Mouse (Mus musculus) CH12.LX (cell line): ENCODE data around the gene Gjc1. TPM values are rescaled to one million over a fixed set of nuclear protein-coding genes. Genes with fewer than 3 reads are reported as not detected.

Experiments
- DNase-seq: peaks from one replicate; pipeline ENCODE4 v3.0.0-alpha.2; 2013; ENCODE audit errors: extremely low read depth
- H3K27ac ChIP-seq: 2 replicates; pipeline ENCODE4 v1.5.1; 2012; ENCODE audit warnings: low read depth, mild to moderate bottlenecking, control low read depth, moderate library complexity; ENCODE audit not compliant: insufficient read depth
- H3K27me3 ChIP-seq: replicated peaks from 2 replicates; pipeline ENCODE3; 2012; ENCODE audit warnings: inconsistent platforms
- H3K36me3 ChIP-seq, 2 experiments: replicated peaks in 1 of 2; 2 replicates each; pipeline versions ENCODE3 to v1.6.1; 2012; ENCODE audit warnings: inconsistent platforms in 1 of 2, low read length in 1 of 2, mild to moderate bottlenecking in 1 of 2, mixed read lengths in 1 of 2, moderate library complexity in 1 of 2; ENCODE audit not compliant: control insufficient read depth in 1 of 2, insufficient read depth in 1 of 2
- H3K4me1 ChIP-seq, 2 experiments: 2 replicates each; pipeline ENCODE4 v1.6.1; 2012; ENCODE audit warnings: inconsistent platforms in 1 of 2, moderate library complexity in 1 of 2; ENCODE audit not compliant: insufficient read depth in 2 of 2, control insufficient read depth in 1 of 2
- H3K4me2 ChIP-seq: 2 replicates; pipeline ENCODE4 v1.6.1; 2012; ENCODE audit warnings: low read depth, mild to moderate bottlenecking, control low read depth; ENCODE audit not compliant: poor library complexity, insufficient read depth, severe bottlenecking
- H3K4me3 ChIP-seq, 3 experiments: fragments of 150-350 bp in 1 of 3; sonication (generic) in 1 of 3; replicated peaks in 1 of 3; 2 replicates each; pipeline versions ENCODE3 to v1.5.1; 2011 to 2012; ENCODE audit warnings: low read depth in 2 of 3, low read length in 2 of 3, mild to moderate bottlenecking in 2 of 3, moderate library complexity in 2 of 3, control low read depth in 1 of 3, improper control_type of control experiment in 1 of 3, inconsistent platforms in 1 of 3, mixed read lengths in 1 of 3; ENCODE audit not compliant: poor library complexity in 1 of 3
- H3K79me2 ChIP-seq: replicated peaks from 2 replicates; pipeline ENCODE4 v1.6.1; 2012; ENCODE audit warnings: mild to moderate bottlenecking, moderate library complexity; ENCODE audit not compliant: control insufficient read depth, poor library complexity, insufficient read depth, severe bottlenecking; ENCODE audit errors: extremely low read depth
- H3K9ac ChIP-seq: 2 replicates; pipeline ENCODE4 v1.6.1; 2012; ENCODE audit warnings: low read depth, mild to moderate bottlenecking, control low read depth, moderate library complexity; ENCODE audit not compliant: insufficient read depth
- H3K9me3 ChIP-seq: replicated peaks from 2 replicates; pipeline ENCODE3; 2012; ENCODE audit warnings: low read length, inconsistent platforms, mixed read lengths
- BHLHE40 ChIP-seq: IDR thresholded peaks from 2 replicates; pipeline ENCODE4 v1.6.1; 2011; ENCODE audit warnings: mild to moderate bottlenecking, low read depth, low read length, improper control_type of control experiment
- CHD2 ChIP-seq: IDR thresholded peaks from 2 replicates; pipeline ENCODE4 v1.6.1; 2011; ENCODE audit warnings: low read length, improper control_type of control experiment
- CTCF ChIP-seq, 2 experiments: IDR thresholded peaks in 1 of 2; conservative IDR thresholded peaks in 1 of 2; 2 replicates each; pipeline ENCODE4 v1.5.1; 2011 to 2012; ENCODE audit warnings: low read depth in 2 of 2, low read length in 2 of 2, improper control_type of control experiment in 1 of 2, inconsistent platforms in 1 of 2, mild to moderate bottlenecking in 1 of 2, moderate library complexity in 1 of 2
- ELF1 ChIP-seq: IDR thresholded peaks from 2 replicates; pipeline ENCODE4 v1.6.1; 2014; ENCODE audit warnings: low read depth, mild to moderate bottlenecking, inconsistent platforms, low read length, improper control_type of control experiment
- EP300 ChIP-seq: IDR thresholded peaks from 2 replicates; pipeline ENCODE4 v1.6.1; 2011; ENCODE audit warnings: low read length, improper control_type of control experiment
- GABPA ChIP-seq: IDR thresholded peaks from 2 replicates; pipeline ENCODE4 v1.6.1; 2012; ENCODE audit warnings: low read depth, low read length, improper control_type of control experiment, inconsistent platforms; ENCODE audit not compliant: insufficient replicate concordance
- HCFC1 ChIP-seq: IDR thresholded peaks from 2 replicates; pipeline ENCODE4 v1.6.1; 2012; ENCODE audit warnings: low read depth, mild to moderate bottlenecking, inconsistent platforms, low read length, improper control_type of control experiment
- IRF4 ChIP-seq: IDR thresholded peaks from 2 replicates; pipeline ENCODE4 v1.6.1; 2014; ENCODE audit warnings: low read depth, mild to moderate bottlenecking, inconsistent platforms, low read length, improper control_type of control experiment
- JUN ChIP-seq: IDR thresholded peaks from 2 replicates; pipeline ENCODE4 v1.6.1; 2011; ENCODE audit warnings: low read depth, mild to moderate bottlenecking, low read length, improper control_type of control experiment, moderate library complexity; ENCODE audit not compliant: insufficient read depth
- JUND ChIP-seq: conservative IDR thresholded peaks from 2 replicates; pipeline ENCODE4 v1.6.1; 2011; ENCODE audit warnings: low read depth, low read length, improper control_type of control experiment
- MEF2A ChIP-seq: IDR thresholded peaks from 2 replicates; pipeline ENCODE4 v1.6.1; 2014; ENCODE audit warnings: low read depth, mild to moderate bottlenecking, inconsistent platforms, low read length, improper control_type of control experiment, borderline replicate concordance
- PAX5 ChIP-seq: IDR thresholded peaks from 2 replicates; pipeline ENCODE4 v1.6.1; 2012; ENCODE audit warnings: low read length, inconsistent platforms, mixed read lengths
- POLR2A ChIP-seq: IDR thresholded peaks from 2 replicates; pipeline ENCODE4 v1.6.1; 2011; ENCODE audit warnings: low read depth, mild to moderate bottlenecking, improper control_type of control experiment, low read length
- RAD21 ChIP-seq: IDR thresholded peaks from 2 replicates; pipeline ENCODE4 v1.6.1; 2011; ENCODE audit warnings: low read depth, mild to moderate bottlenecking, low read length, improper control_type of control experiment, moderate library complexity
- SMC3 ChIP-seq: IDR thresholded peaks from 2 replicates; pipeline ENCODE4 v1.6.1; 2011; ENCODE audit warnings: low read depth, low read length, improper control_type of control experiment
- TCF12 ChIP-seq: IDR thresholded peaks from 2 replicates; pipeline ENCODE4 v1.6.1; 2014; ENCODE audit warnings: low read depth, mild to moderate bottlenecking, inconsistent platforms, low read length, improper control_type of control experiment
- USF2 ChIP-seq: conservative IDR thresholded peaks from 2 replicates; pipeline ENCODE4 v1.6.1; 2011; ENCODE audit warnings: low read depth, low read length, improper control_type of control experiment
- ZKSCAN1 ChIP-seq: IDR thresholded peaks from 2 replicates; pipeline ENCODE4 v1.6.1; 2012; ENCODE audit warnings: low read depth, inconsistent platforms, low read length, improper control_type of control experiment, borderline replicate concordance
- ZMIZ1 ChIP-seq: IDR thresholded peaks from 2 replicates; pipeline ENCODE4 v1.6.1; 2012; ENCODE audit warnings: low read depth, mild to moderate bottlenecking, inconsistent platforms, low read length, improper control_type of control experiment
- ZNF384 ChIP-seq: IDR thresholded peaks from 2 replicates; pipeline ENCODE4 v1.6.1; 2012; ENCODE audit warnings: low read depth, low read length, improper control_type of control experiment, inconsistent platforms
- dilution Hi-C: fragments of 300-500 bp; cut with MboI; formaldehyde crosslinking; loops from 2 replicates; pipeline ENCODE4 v1.14.3; 2020; ENCODE audit warnings: low sequenced_read_pairs; ENCODE audit not compliant: extremely low pct_unique_long_range_greater_than_20kb, extremely low pct_ligation_motif_present
- in situ Hi-C: fragments of 300-500 bp; cut with MboI; formaldehyde crosslinking; loops from 3 replicates; pipeline ENCODE4 v1.14.3; 2019; ENCODE audit warnings: low sequenced_read_pairs, low pct_ligation_motif_present, low pct_unique_long_range_greater_than_20kb, mixed read lengths
- polyA plus RNA-seq: library from polyadenylated mRNA; unstranded; fragments of >175 nt; gene quantifications from 2 replicates; pipeline ENCODE4 v1.2.1, GENCODE M21; 2012; ENCODE audit warnings: low read depth; ENCODE audit not compliant: insufficient read length
- total RNA-seq, 2 experiments: library from RNA; depleted of rRNA; stranded (reverse); fragments of 300-350 nt in 1 of 2; fragments of >200 nt in 1 of 2; gene quantifications; 2 replicates each; pipeline ENCODE4 v1.2.3; 2012 to 2014

Gjc1 gene
- total and polyA plus RNA-seq, 3 experiments = not detected

- no peak overlapping the region for H3K27ac ChIP-seq
- no peak for TF ChIP-seq SMC3
- no peak for TF ChIP-seq RAD21
- TF ChIP-seq ZMIZ1 = no peak
- no peak for TF ChIP-seq PAX5
- TF ChIP-seq IRF4 = no peak
- TF ChIP-seq, all 38 proteins: peak for 0
- dilution Hi-C loops = no loop called here
- Histone ChIP-seq H3K4me2 (no peak overlapping the region), H3K4me1 (no peaks in the 10 kb centered on the region), H3K4me3 (no peak overlapping the region), H3K9me3 (no peaks in the 10 kb centered on the region), H3K36me3 (peaks cover 95 to 100% of the 10 kb centered on the region in 2 experiments), H3K79me2 (no peaks in the 10 kb centered on the region), H3K9ac (no peak overlapping the region), H3K27me3 (no peaks in the 10 kb centered on the region)
- no peak for DNase-seq
- in situ Hi-C loops = no loop called here
Observed at GRCm38 (mm10) chr11:102845926-102846325, 26.4 kb upstream of the Gjc1 start.

DNA sequence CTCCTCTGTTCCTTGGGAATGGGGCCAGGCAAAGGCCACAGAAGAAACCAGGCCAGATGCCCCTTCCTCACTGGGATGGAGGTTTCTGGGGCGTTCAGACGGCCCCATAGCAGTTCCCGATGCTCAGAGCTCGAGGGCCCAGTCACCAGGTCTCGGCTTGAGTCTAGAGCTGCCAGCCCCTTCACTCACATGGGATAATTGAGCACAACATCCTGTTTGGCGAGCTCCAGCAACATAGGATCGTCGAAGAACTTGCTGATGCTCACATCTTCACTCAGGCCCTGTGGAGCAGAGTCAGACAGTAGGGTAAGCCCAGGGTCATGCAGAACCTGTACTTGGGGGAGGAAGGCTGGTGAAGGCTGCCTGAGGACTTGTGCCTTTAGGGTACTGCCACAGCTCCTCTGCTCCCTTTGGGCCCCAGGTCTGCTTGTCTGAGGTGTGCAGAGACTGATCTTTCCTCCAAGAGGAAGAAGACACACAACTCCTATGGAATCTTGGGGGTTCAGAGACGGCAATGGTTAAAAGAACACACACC is 19.2 kb upstream of the Gjc1 start:
- Histone ChIP-seq H3K4me3 (no peak overlapping the region), H3K27me3 (no peaks in the 10 kb centered on the region), H3K4me1 (peaks cover 0 to 19% of the 10 kb centered on the region in 2 experiments; a peak in 2 of 4 replicates)
- DNase-seq = no peak
- TF ChIP-seq JUN (no peak), IRF4 (no peak), POLR2A (no peak), ZNF384 (no peak), TCF12 (no peak), USF2 (no peak), MEF2A (no peak), JUND (no peak), BHLHE40 (no peak), CHD2 (no peak), ELF1 (no peak), HCFC1 (no peak), ZKSCAN1 (no peak), GABPA (no peak), EP300 (no peak), CTCF (conservative IDR thresholded peaks at IDR 0.05 in 1 of 2, IDR thresholded peaks at IDR 0.05 in 1 of 2; ENCODE audit: low read depth in 2 of 2, low read length in 2 of 2) (no peak)
- TF ChIP-seq, all 38 proteins: peak for 0
- in situ Hi-C loops = no loop called here
- Histone ChIP-seq H3K27ac (no peak overlapping the region), H3K36me3 (peaks cover 68 to 87% of the 10 kb centered on the region in 2 experiments), H3K9me3 (no peaks in the 10 kb centered on the region), H3K79me2 (no peaks in the 10 kb centered on the region), H3K9ac (no peak overlapping the region), H3K4me2 (no peak overlapping the region)
- dilution Hi-C loops = no loop called here
